Mouse (Mus musculus) layer of hippocampus, adult 8-10 months (tissue): ENCODE measurements at regions not wholly inside any gene's neighbourhood (a gene's known extent, or its start where the extent isn't known, plus 50 kb on each side); places are given as distances from the start of the nearest gene placed in this dataset.
"Not testable (repeated sequence)": the region's sequence is repeated elsewhere in the genome, so short reads cannot be mapped to it uniquely, and the experiment has no call there.

Source experiments
- DNase-seq, 2 experiments: peaks; one replicate each; pipeline ENCODE4 v3.0.0; 2022; ENCODE audit warnings: low spot score in 2 of 2

DNA sequence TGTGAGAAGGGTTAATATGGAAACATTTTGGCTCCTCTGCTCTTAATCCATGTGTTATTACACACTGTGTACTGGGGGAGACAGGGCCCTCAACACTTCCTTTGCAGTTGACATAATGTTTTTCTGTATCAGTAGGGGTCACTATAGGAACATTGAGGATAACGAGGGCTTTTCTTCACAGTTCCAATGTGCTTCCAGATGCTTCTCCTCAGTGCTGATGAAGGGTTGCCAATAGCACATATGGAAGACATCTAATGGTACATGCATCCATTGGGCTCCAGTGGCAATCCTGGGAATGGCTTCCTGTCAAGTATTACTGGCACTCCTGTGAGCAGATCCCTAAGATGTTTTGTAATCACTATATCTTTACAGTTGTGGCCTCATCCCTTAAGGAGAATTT is 62.1 kb downstream of the Naa11 start:
- DNase-seq: no peak

DNA sequence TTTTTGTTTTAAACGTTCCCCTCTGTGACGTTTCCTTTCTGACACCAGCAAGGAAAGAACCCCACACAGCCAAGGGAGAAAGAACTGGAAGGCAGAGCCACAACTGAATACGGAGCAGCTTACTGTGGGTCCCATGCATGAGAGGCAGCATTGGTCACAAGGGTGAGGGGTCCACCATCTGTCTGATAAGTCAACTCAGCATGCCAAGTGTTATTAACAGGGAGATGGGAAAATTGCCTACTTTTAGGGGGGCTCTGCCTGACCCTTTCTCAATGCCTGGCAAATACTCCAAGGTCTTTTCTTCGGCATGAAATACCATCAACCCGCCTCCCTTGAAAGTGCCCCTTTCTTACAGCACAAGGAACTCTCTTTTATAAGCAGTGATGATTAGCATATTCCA is 66.3 kb downstream of the Naa11 start:
- no peak for DNase-seq

DNA sequence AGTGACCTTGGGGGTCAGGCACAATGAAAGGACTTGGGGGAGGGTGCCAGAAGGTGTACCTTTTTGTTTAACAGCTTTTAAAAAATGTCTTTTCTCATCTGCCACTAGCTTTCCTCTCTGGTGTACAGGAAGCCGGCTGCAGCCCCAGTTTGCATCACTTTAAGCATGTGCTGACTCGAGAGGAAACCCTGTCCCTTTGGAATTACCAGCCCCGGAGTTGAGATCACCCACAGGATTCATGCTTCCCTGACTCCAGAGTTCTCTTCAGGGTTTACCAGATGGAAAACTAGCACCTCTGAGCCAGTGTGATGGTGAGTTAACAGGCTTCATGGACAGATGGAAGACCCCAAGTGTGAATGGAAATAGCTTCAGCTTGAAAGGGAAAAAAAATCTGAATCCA is 68.3 kb downstream of the Naa11 start:
- DNase-seq: no peak

DNA sequence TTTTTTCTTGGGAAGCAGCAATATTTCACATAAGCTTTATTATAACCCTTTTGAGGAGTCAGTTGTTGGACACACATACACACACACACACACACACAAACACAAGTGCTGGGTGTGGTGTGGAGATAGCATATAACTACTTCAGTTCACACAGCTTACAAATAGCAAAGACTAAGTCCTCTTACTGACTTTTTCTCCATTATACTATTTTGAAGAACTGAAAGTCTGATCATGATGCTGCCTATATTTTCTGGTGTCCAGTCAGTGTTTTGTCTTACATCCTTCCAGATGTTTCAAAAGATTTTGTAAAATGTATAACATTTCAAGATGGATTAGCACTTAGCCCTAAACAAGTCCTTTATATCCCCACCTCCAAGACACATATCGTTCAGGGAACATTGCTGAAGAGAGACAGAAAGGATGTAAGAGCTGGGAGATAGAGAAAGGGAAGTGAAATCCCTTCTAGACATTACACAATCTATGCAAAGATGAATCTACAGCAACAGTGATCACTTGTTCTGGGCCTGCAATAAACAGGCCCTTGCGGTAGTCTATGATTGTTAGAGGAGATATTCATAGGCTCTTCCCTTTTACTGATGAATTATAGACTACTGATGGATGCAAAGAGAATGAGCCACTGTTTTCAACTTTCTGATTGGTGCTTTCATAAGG is 72.2 kb downstream of the Naa11 start:
- no peak for DNase-seq

DNA sequence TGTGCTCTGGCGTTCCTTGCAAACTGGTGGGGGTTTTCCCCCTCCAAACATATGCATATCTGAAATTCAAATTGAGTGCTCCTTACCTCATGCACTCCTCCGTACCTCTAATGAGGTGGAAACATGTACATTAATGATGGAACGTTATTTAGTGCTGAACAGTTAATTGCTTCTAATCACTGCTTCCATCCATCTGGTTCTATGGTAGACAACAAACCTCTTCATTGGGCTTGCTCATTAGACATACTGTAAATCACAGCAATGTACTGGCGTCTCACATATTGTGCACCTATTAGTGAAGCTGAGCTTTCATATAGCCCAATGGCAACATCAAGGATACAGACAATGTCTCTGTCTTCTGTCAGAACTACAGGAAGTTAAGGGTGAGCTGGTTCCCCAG is 85.3 kb downstream of the Naa11 start:
- no peak for DNase-seq

DNA sequence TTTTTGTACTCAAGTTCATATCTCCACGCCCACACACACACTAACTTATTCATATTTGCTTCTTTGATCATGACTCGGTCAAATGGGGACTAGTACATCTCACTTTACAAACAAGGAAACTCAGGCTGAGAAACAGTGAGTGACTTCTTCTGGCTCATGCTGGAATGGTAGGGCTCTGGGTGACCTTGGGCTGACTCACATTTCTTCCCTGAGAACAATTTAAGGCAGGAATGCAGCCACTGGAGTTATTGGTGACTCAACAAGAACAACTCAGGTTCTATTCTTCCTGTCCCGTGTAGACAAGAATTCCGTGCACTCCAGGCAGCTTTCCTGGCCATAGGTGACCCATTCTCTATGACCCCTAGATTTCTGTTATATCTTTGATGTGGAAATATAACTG is 87.3 kb downstream of the Naa11 start:
- no peak for DNase-seq

DNA sequence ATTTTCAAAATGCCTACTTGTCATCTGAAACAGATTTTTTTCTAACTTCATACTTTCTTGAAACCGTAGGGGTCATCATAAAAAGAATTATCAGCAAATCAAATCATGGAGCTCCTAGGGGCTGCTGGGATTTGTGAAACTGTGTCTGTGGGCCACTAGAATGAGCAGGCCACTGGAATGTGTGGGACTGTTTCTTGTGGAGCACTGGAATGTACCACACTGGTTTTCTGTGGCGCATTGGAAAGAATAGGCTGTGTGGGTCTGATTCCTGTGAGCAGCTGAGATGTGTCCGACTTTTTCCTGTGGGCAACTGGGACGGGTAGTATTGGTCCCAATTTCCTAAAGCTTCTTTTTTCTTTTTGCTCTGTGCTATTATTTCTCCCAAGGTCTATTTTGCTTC is 90.6 kb downstream of the Naa11 start:
- DNase-seq: no peak

DNA sequence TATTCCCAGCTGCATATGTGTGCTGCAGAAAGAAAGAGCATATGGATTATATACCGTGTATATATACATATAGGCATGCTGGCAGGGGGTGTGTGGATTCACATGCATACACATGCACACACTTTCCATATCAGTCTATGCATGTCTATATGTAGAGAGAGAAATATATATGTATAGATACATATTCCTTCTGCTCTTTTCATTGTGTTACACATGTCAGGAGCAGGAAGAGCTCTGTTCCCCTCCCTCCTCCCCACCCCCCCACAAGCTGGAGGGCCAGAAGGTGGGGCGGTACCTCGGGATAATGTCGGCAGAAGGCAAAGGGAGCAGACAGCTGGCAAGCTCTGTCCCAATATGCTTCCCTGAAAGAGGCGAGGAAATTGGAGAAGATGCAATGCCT is 91.3 kb downstream of the Naa11 start:
- DNase-seq: peak; percentile 84 to 85

DNA sequence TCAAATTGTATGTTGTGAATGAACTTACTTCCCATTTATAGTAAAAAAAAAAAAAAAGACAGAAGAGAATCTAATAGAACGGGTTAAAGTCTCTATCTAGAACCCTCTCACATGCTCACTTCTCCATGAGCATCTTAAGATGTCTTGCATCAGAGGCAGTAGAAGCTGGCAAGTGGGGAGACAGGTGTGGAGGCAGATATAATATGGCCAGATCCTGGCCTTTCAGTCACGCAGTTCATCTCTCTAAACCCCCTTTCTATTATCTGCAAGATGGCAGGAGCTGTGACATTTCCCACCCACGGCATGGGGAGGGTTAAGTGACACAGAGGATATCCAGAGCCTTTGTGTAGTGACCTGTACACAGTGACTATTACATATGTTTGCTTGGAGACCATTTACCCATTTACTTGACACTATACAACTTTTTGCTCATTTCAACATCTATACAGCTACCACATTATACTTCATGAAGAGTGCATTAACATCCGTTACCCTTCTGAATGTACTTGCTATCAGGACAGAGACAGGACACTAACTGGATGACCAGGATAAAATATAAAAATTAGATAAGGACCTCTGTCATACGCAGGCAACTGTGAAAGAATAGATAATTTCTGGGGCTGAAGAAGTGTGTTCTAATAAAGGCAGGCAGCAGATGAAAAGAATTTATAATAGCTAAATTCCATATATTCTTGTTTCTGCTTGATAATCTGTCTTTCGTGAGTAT is 91.9 kb downstream of the Naa11 start:
- no peak for DNase-seq

DNA sequence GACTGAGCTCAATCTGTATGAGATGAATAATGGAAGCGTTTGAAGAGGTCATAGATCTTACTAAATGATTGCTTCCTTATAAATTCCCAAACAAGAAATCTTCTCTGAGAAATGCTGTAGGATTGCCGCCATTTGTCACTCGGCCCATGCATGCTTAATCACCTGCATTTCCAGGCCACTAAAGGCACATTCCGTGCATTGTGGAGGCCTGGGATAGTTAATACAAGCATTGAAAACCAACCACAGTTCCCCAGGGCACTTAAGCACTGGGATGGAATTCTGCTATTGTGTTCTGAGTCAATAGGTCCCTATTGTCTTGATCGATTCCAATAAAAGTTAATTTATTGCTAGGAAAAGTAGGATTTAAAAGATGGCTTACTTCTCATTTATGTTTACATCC is 92.5 kb downstream of the Naa11 start:
- DNase-seq: no peak

DNA sequence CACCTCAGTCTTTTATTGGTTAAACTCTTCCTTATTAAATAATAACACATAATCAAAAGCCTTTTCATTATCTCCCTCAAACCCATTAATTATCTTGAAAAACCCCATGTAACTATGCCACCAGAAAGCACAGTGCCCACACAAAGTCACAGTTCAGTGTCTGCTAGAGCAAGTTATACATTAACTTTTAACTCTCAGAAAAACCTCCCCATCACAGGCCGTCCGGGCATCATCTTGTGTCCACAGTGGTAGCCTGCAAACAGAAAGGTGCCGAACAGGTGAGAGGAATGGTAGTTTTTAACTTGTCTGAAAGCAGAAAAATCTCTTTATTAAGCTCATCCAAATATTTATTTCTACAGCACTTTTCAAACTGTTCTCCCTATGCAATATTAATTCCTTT is 96.0 kb downstream of the Naa11 start:
- DNase-seq: no peak

DNA sequence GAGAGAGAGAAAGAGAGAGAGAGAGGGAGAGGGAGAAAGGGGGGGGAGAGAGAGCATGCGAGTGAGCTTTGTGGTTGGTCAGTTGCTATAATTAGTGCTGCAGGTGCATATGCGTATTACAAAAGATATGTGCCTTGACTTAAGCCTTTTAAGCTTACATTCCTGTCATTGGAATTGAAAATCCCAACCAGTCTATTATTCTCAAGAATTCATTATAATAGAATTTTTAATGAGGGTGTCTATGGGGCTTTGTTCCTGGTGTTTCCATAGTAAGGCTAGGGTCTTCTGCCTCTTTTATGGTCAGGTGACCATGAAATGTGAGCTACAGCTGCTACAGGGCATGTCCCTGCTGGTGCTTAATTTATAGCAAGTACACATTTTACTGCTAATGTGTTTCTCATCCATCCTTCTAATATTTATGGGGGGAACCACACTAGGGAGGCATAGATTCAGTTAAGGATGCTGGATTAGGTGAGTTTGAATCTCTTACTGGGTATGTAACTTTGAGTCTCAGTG is 102.0 kb downstream of the Naa11 start:
- DNase-seq: no peak

DNA sequence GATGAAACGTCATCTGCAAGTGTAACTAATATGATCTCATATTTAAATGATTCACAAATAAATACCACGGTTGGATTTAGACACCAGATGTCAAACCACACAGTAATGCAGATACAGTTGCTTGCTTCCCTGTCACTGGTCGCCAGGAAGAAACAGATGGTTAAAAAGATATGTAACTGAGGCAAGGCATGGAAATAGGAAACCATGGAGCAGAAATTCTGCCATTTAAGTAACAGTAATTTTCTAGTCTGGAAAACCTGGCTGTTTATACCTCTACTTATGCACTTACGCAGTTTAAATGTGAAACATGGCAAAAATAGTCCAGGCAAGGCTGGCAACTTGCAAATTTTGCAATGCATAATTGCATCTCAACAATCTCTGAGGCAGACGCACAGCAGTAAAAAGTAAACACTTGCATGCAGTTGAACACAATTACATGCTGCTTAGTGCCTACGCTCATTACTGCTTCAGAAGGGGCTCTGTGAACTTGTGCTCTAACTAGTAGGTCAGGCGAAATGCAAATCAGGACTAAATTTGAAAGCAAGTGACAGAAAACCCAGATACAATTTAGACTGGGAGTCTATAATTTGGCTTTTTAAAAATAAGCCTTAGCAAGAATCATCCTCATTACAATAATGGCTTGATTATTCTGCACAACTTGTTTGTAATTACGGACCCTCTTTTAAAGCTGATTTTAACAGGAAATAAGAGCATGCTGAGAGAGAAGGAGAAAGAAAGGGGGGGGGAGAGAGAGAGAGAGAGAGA is 102.6 kb downstream of the Naa11 start:
- DNase-seq: peak; percentile 22 to 30

DNA sequence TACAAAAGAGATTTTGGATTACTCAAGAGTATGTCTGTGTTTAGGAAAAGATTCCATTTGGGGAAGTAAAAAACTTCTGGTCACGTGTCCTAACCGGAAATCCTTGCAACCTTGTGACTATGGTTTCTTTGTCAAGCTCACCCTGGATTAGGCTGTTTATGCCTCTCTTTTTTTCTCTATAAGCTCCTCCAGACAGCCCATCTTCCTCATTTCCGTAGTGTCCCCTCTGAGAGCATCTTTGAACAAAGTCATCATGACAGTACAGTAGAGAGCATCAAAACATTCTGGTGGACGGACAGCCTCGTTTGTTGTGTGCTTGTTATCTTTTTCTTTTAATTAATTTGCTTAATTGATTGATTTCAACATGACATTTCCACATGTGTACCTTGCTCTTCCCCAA is 112.7 kb downstream of the Naa11 start:
- no peak for DNase-seq

DNA sequence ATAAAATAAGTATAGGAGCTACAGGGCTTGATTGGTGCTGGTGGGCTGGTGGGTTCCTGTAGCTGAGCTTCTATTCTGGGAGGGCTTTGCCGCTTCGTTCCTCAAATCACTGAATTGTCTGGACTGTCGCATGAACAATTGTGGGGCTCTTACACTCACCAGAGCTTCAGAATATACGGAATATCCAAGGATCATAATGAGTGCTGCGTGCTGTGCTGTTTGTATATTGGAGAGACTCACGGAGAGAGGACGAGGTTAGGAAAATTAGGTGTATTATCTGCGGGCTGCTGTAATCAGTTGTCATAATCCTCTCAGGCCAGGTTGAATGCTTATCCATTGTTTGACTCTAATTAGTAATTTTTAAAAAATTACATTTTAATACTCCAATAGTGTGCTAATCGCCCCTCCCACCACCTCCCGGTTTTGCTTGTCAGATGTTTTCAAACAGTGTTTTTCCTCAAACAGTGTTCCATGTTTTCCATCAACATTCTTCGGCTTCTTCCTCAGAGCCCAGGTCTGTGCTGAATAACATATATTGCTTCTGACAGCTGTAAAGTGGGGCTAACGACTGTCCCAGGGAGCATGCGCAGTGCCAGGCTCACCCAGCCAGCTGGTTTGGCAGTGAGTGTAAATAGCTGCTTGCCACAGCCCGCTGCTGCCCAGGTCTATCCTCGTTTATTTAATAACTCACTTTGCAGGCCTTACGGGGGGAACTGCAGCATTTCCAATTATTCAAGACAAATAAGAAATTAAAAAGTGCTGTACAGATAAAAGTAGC is 114.2 kb downstream of the Naa11 start:
- no peak for DNase-seq

DNA sequence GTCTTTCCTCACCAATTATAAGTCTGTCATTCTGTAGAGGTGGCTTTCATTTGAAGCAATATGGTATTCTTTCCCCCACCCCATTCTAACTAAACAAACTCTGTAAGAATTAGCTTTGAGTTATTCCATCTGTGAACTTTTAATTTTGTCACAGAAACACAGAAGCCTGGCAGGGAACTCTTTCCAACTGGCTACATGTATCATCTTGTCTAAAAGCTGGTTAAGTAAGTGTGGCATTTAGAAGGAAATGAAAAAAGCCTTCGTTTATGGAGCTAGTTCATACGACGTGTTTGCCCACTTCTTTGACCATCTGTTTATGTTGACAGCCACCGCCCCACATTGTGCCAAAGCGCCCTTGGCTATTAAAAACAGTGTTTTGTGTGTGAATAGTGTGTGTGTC is 115.5 kb downstream of the Naa11 start:
- peak in 1 of 2 experiments; percentile 14 for DNase-seq

DNA sequence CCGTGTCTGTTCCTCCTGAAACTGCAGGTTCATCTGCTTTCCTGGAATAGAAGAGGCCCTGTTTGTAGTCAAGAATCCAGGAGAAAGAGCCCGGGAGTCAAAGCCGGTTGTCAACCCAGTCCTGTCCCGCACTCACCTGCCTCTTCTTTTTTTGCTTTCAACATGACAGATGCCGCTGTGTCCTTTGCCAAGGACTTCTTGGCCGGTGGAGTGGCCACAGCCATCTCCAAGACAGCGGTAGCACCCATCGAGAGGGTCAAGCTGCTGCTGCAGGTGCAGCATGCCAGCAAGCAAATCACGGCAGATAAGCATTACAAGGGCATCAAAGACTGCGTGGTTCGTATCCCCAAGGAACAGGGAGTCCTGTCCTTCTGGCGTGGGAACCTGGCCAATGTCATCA is 127.5 kb downstream of the Naa11 start:
- DNase-seq: not testable (repeated sequence)

DNA sequence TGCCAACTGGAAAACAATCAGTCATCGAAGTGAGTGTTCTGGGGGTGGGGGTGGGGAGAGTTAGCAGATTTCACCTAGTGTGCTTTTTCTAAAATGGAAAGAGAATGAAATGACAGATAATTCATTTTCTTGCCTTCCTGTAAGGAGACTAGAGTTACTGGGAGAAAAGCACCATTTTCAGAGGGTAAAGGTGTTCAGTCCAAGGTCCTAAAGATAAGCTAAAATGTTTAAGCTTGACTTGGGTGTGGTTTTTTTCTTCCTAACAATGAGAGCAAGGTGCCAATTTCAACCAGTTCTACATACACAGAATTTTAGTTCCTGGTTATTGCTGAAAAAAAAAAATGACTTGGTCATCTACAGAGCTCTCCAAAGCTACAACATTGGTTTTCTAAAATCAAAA is 135.1 kb downstream of the Naa11 start:
- no peak for DNase-seq

DNA sequence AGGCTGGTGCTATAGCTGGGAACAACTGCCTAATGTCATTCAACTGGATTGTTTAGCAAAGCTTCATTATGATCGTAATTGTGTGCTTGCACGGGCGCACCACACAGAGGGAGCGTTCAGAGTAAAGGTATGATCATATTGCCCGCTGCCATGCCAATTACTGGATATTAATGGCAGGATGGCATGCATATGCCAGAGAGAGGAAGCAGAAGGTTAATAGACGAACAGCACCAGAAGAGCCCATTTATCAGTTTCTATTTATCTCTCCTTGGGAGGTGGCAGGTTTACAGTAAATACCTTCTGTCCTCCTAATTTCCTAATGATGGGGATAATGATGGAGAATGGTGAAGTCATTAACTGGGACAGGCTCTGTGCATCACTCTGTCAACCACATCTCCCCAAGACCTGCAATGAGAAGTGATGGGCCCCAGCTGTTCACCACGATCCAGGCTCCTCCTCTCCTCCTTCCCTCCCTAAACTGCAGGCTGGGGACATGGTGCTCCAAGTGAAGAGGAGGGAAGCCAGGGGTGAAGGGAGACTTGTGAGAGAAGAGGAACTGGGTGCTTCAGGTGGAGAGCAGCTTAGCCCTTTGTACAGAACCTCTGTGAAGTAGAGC is 135.6 kb downstream of the Naa11 start:
- DNase-seq: no peak

DNA sequence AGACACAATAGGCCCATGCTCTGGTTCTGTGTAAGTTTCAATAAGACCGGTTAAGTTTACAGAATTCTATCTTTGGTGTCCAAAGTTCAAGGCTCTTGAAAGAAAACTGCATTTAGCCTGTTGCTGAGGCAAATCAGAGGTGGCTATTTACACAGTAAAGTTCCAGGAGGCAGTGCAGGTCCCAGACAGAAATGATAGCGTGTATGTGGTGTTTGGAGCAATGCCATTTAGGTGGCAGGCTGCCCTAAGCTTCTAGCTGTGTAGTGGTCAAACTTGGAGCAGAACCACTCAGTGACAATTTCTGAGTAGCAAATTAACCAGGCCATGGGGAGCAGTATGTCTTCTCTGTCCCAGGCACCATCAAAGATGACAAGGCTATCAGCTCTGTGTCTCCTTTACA is 125.5 kb upstream of the Paqr3 start:
- no peak for DNase-seq

DNA sequence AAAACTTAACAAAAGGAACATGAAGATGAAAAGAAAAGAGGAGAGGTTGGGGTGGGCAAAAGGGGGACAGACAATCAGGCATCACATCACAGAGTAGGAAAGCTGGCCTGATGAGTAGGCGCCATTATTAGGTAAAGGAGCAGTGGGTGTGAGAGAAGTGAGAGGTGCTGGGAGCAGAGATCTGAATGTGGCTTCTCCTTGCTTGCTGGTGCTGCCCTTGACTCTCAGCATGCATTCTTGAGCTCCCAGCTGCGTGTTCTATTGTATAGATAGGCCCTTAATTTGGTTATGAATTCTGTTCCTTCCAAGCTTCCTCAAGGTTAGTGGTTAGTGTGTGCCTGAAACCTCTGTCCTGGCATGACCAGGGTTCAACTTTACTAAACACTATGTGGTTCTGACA is 115.0 kb upstream of the Paqr3 start:
- DNase-seq: no peak
